Mouse (Mus musculus) cerebellum, adult 2 months (tissue): Measurements from ENCODE around the gene Neil1. TPM values are rescaled to one million over a fixed set of nuclear protein-coding genes. Genes with fewer than 3 reads are reported as not detected.

ENCODE experiments used
- DNase-seq, 2 experiments: peaks; one replicate each; pipeline ENCODE4 v3.0.0; 2021
- H3K27ac ChIP-seq: fragments of 200-500 bp; 2 replicates; pipeline ENCODE4 v1.5.1; 2012; ENCODE audit warnings: low read length, control low read depth, inconsistent platforms; ENCODE audit not compliant: insufficient read depth
- H3K27me3 ChIP-seq: fragments of 200-500 bp; 2 replicates; pipeline ENCODE4 v1.6.1; 2012; ENCODE audit warnings: inconsistent platforms, mild to moderate bottlenecking, low read length, moderate library complexity; ENCODE audit not compliant: control insufficient read depth, insufficient read depth
- H3K4me1 ChIP-seq: fragments of 200-500 bp; 2 replicates; pipeline ENCODE4 v1.6.1; 2011; ENCODE audit warnings: low read length; ENCODE audit not compliant: control insufficient read depth, insufficient read depth
- H3K4me3 ChIP-seq: fragments of 200-500 bp; replicated peaks from 2 replicates; pipeline ENCODE3; 2011; ENCODE audit warnings: mild to moderate bottlenecking, low read depth, low read length, control low read depth; ENCODE audit not compliant: insufficient read depth
- CTCF ChIP-seq: fragments of 200-500 bp; IDR thresholded peaks from 2 replicates; pipeline ENCODE4 v1.5.1; 2011; ENCODE audit warnings: low read depth, mild to moderate bottlenecking, control low read depth, low read length, moderate library complexity, borderline replicate concordance; ENCODE audit not compliant: insufficient read depth
- POLR2A ChIP-seq: fragments of 200-500 bp; IDR thresholded peaks from 2 replicates; pipeline ENCODE4 v1.6.1; 2011; ENCODE audit warnings: low read length, control low read depth, borderline replicate concordance; ENCODE audit not compliant: insufficient read depth
- WGBS: fragments of 180-500 bp; shearing (Covaris S2); methylation state at CpG from one replicate; pipeline ENCODE4 v1.1.7; 2018; 5-methylcytosine and 5-hydroxymethylcytosine counted together
- polyA plus RNA-seq: library from polyadenylated mRNA; depleted of rRNA; stranded (reverse); fragments of >200 nt; gene quantifications from 2 replicates; pipeline ENCODE4 v1.2.3, GENCODE M21; 2012; rRNA removed

Gene Neil1
- polyA plus RNA-seq, 1 experiment, result 15.2 TPM

GRCm38 (mm10) chr9:57137246-57137645 lies 10.9 kb downstream of the Neil1 start:
- H3K27ac ChIP-seq, result no peak overlapping the region
- no peak overlapping the region for H3K4me3 ChIP-seq
- no peak for DNase-seq
- TF ChIP-seq POLR2A (no peak), CTCF (no peak)
- whole genome bisulfite sequencing, result 43% methylated on average over 6 of the region's 6 CpGs
- H3K27me3 ChIP-seq, result no peaks in the 10 kb centered on the region
- no peaks in the 10 kb centered on the region for H3K4me1 ChIP-seq

GRCm38 (mm10) chr9:57130577-57131433 lies 17.3 kb downstream of the Neil1 start, which contains the start of gene Man2c1:
Man2c1 (plus strand) TSS chr9:57130690.
- TF ChIP-seq POLR2A (peak; percentile 90), CTCF (peak; percentile 75)
- Histone ChIP-seq H3K4me3 (peak within 1 kb of the TSS; percentile 66), H3K4me1 (no peaks in the 10 kb centered on the region), H3K27ac (peak within 1 kb of the TSS; percentile 55), H3K27me3 (no peaks in the 10 kb centered on the region)
- under 1% methylated on average over 58 of the region's 58 CpGs for WGBS
- DNase-seq, result peak; percentile 95

- peak overlapping the region; percentile 29 for H3K4me3 ChIP-seq
- TF ChIP-seq CTCF, result no peak
- TF ChIP-seq POLR2A, result no peak
- no peaks in the 10 kb centered on the region for H3K27me3 ChIP-seq
- no peak for DNase-seq
- no peaks in the 10 kb centered on the region for H3K4me1 ChIP-seq
- H3K27ac ChIP-seq, result no peak overlapping the region
Measured at GRCm38 (mm10) chr9:57129641-57130040, 18.5 kb downstream of the Neil1 start.

- TF ChIP-seq POLR2A, result no peak
- no peak for TF ChIP-seq CTCF
- H3K27ac ChIP-seq, result no peak overlapping the region
- WGBS, result 82% methylated on average over 13 of the region's 13 CpGs
Measured at GRCm38 (mm10) chr9:57117261-57117755, 30.8 kb downstream of the Neil1 start.

More at GRCm38 (mm10) chr9:57117261-57117755, 30.8 kb downstream of the Neil1 start:
- Histone ChIP-seq H3K4me1 (no peaks in the 10 kb centered on the region), H3K4me3 (no peak overlapping the region), H3K27me3 (no peaks in the 10 kb centered on the region)
- DNase-seq, result no peak

Other genes starting within 250 kb of the Neil1 start
- gene Snx33, start 219.9 kb downstream of the Neil1 start, polyA plus RNA-seq, result 8.4 and 10.3 TPM in 2 replicates
- gene Imp3, start 210.8 kb downstream of the Neil1 start, polyA plus RNA-seq, result 89.3 and 93.8 TPM in 2 replicates
- 16.3 and 17.6 TPM in 2 replicates for gene Snupn, start 197.4 kb downstream of the Neil1 start, polyA plus RNA-seq
- gene Ptpn9, start 153.4 kb downstream of the Neil1 start, polyA plus RNA-seq, result 19.2 and 20.5 TPM in 2 replicates
- gene Sin3a, start 76.3 kb downstream of the Neil1 start, polyA plus RNA-seq, result 23.8 and 32.3 TPM in 2 replicates
- 192 and 203 TPM in 2 replicates for gene Man2c1, start 17.6 kb downstream of the Neil1 start, polyA plus RNA-seq
- gene Commd4, start 10.0 kb upstream of the Neil1 start, polyA plus RNA-seq, result 150 and 170 TPM in 2 replicates
- not detected in 2 replicates for gene Trcg1, start 88.3 kb upstream of the Neil1 start, polyA plus RNA-seq
- gene 1700017B05Rik, start 114.3 kb upstream of the Neil1 start, polyA plus RNA-seq, result 4.9 and 6.0 TPM in 2 replicates